Mouse (Mus musculus): Measurements from ENCODE around the gene Gm8374. TPM values are rescaled to one million over a fixed set of nuclear protein-coding genes. Genes with fewer than 3 reads are reported as not detected.

Gm8374 gene
- polyA plus RNA-seq (2012; rRNA removed) = not detected in 2 replicates

GRCm38 (mm10) chr14:7365034-7365433 lies at the start of gene Gm8374:
TSS of gene Gm8374 (minus strand) at chr14:7365134.

DNA sequence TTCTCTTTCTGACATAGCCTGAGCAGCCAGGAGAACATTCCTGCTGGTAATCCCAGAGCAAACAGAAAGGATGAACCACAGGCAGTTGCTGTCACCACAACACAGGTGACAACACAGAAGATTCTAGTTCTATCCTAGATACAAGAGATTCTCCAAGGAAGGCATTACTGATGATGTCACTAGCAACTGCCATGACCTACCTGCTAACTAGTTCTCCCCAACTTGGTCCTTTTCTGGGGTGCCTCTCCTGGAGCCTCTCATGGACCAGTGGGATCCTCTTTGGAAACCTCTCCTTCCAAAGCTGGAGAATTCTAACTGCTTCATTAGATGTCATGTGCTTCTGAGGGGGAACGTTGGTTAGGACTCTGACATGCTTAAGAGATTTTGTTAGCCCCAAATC lies 32.6 kb downstream of the Gm8374 start, which contains the start of gene Gm5797:
Gm5797 (minus strand) TSS at position 101 of the 400 bp plus-strand sequence.

DNA sequence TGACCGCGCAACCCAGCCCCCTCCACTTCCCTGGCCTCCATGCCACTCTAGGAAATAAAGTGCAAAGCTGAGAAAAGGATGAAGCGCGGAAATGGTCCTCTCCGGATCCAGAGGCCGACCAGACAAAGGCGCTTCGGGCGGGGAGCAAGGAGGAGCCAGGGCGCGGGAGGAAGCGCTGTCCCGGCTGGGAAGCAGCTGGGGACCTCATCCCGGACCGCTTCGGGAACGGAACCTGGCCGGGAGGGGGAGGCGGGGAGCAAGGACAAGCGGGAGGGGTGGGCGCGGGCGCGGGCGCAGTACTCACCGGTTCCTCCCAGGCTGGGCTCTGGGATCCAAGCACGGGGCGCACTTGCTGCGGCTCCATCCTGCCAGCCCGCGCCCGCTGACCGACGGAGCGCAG lies 50.3 kb downstream of the Gm8374 start, which contains the start of gene Gm3739:
Gm3739 (minus strand) TSS at position 389 of the 400 bp plus-strand sequence.

Other genes starting within 250 kb of the Gm8374 start
- gene Gm6676, start 239.7 kb downstream of the Gm8374 start, polyA plus RNA-seq (2012; rRNA removed) = not detected in 2 replicates
- gene Gm3512, start 190.6 kb downstream of the Gm8374 start, polyA plus RNA-seq (2012; rRNA removed) = not detected in 2 replicates
- gene Gm16434, start 170.6 kb downstream of the Gm8374 start, polyA plus RNA-seq (2012; rRNA removed) = not detected in 2 replicates
- gene Gm3727, start 100.4 kb downstream of the Gm8374 start, polyA plus RNA-seq (2012; rRNA removed) = not detected in 2 replicates
- 0.13 TPM in 1 of 2 replicates, not detected in the other for gene Gm3739, start 50.1 kb downstream of the Gm8374 start, polyA plus RNA-seq (2012; rRNA removed)
- not detected in 2 replicates for gene Gm5797, start 32.7 kb downstream of the Gm8374 start, polyA plus RNA-seq (2012; rRNA removed)
- gene Gm3755, start 85.8 kb upstream of the Gm8374 start, polyA plus RNA-seq (2012; rRNA removed) = not detected in 2 replicates
- gene Gm3752, start 118.6 kb upstream of the Gm8374 start, polyA plus RNA-seq (2012; rRNA removed) = not detected in 2 replicates
- gene Gm3558, start 203.4 kb upstream of the Gm8374 start, polyA plus RNA-seq (2012; rRNA removed) = not detected in 2 replicates
- not detected in 2 replicates for gene Gm10338, start 230.5 kb upstream of the Gm8374 start, polyA plus RNA-seq (2012; rRNA removed)